Mouse (Mus musculus) hindbrain, embryonic 15.5 days (tissue): ENCODE measurements around the gene Gemin2. TPM values are rescaled to one million over a fixed set of nuclear protein-coding genes. Genes with fewer than 3 reads are reported as not detected.
A peak's percentile ranks its signal among the peaks of the same experiment; 100 is the strongest.

Experiments used
- ATAC-seq: fragments of 200-750 bp; cut with Nextera tagmentation; 2 replicates; pipeline ENCODE4 v1.8.0; 2017; ENCODE audit warnings: low read depth, moderate number of reproducible peaks, moderate TSS enrichment; ENCODE audit not compliant: low FRiP score
- H3K27ac ChIP-seq: fragments of 300-500 bp; sonication (generic); replicated peaks from 2 replicates; pipeline ENCODE4 v1.5.1; 2015; ENCODE audit warnings: mild to moderate bottlenecking, inconsistent platforms
- H3K27me3 ChIP-seq: fragments of 300-500 bp; sonication (generic); 2 replicates; pipeline ENCODE4 v1.6.1; 2015; ENCODE audit warnings: control low read depth, inconsistent platforms
- H3K36me3 ChIP-seq: fragments of 300-500 bp; sonication (generic); 2 replicates; pipeline ENCODE4 v1.6.1; 2015; ENCODE audit warnings: control low read depth, inconsistent platforms
- H3K4me1 ChIP-seq: fragments of 300-500 bp; sonication (generic); replicated peaks from 2 replicates; pipeline ENCODE4 v1.6.1; 2015; ENCODE audit warnings: control low read depth, inconsistent platforms
- H3K4me2 ChIP-seq: fragments of 300-500 bp; sonication (generic); 2 replicates; pipeline ENCODE4 v1.6.1; 2015; ENCODE audit warnings: moderate library complexity, mild to moderate bottlenecking, inconsistent platforms
- H3K4me3 ChIP-seq: fragments of 300-500 bp; sonication (generic); 2 replicates; pipeline ENCODE4 v1.5.1; 2015; ENCODE audit warnings: mild to moderate bottlenecking, inconsistent platforms
- H3K9ac ChIP-seq: fragments of 300-500 bp; sonication (generic); 2 replicates; pipeline ENCODE4 v1.6.1; 2015; ENCODE audit warnings: inconsistent platforms
- H3K9me3 ChIP-seq: fragments of 300-500 bp; sonication (generic); 2 replicates; pipeline ENCODE4 v1.6.1; 2016; ENCODE audit warnings: control low read depth, inconsistent platforms
- WGBS: fragments of 180-500 bp; shearing (Covaris S2); methylation state at CpG from one replicate; pipeline ENCODE4 v1.1.7; 2015; 5-methylcytosine and 5-hydroxymethylcytosine counted together
- polyA plus RNA-seq: library from polyadenylated mRNA; unstranded; fragments of >200 nt; fragmentation: Nextera tagmentation; extraction: Ambion mirVana; gene quantifications from 2 replicates; pipeline ENCODE4 v1.2.1, GENCODE M21; 2015

The Gemin2 gene
- polyA plus RNA-seq, 1 experiment from 2014 or later, result 15.0 TPM

DNA sequence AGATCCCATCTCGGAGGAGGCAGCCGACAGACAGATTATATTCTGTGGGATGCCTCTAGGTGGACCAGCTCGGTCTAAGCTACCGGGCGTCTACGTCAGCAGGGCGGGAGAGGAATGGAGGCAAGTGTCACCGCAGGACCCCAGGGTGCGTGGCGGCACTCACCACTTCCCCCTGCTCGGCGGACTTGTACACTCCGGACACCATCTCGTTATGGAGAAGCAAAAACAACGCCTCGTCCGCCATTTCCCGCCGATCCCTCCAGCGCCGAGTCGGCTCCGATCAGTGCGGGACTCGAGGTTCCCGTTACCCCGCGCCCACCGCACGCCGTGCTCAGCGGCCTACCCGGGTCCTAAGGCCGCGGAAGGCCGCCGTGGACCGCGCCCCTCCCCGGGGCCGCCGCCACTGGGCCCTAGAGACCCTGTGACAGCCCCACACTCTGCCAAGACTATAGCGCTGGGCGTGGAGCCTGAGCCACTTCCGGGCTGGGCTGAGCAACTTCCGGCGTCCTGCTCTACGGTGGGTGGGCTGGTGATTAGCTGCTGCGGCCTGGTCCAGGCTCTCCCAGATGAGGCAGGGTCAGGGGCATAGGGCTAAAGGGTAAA is 47.9 kb downstream of the Gemin2 start, which contains the start of gene Trappc6b:
Gene Trappc6b, minus strand, starts transcription at position 480 of the 603 bp plus-strand sequence.
- Histone ChIP-seq H3K36me3 (peaks cover 3% of the 10 kb centered on the region; the same call in 1 of the 2 replicates), H3K9me3 (no peaks in the 10 kb centered on the region), H3K4me1 (peaks cover 35% of the 10 kb centered on the region), H3K9ac (peak within 1 kb of the TSS; percentile 93), H3K27me3 (no peaks in the 10 kb centered on the region), H3K4me3 (peak within 1 kb of the TSS; percentile 81), H3K4me2 (peak within 1 kb of the TSS; percentile 87), H3K27ac (peak within 1 kb of the TSS; percentile 99)
- peak; percentile 97 for ATAC-seq
- WGBS, result 0% methylated on average over 48 of the region's 49 CpGs

DNA sequence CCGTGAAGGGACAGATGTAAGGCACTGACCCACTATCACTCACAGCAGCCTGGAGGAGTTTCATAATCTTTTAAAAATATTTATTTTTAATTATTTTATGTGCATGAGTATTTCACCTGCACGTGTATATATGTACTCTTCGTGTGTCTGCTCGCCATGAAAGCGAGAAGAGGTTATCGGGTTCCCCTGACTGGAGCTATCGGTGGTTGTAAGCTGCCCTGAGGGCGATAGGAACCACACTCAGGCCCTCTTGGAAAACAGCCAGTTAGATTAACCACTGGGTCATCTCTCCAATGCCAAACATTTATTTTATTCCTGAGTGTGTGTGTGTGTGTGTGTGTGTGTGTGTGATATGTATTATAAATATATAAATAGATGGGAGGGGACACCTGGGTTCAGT is 51.6 kb downstream of the Gemin2 start:
- Histone ChIP-seq H3K9ac (no peak overlapping the region), H3K4me2 (no peak overlapping the region), H3K4me3 (no peak overlapping the region), H3K4me1 (peaks cover 22% of the 10 kb centered on the region), H3K27ac (no peak overlapping the region), H3K27me3 (no peaks in the 10 kb centered on the region), H3K36me3 (peaks cover 14% of the 10 kb centered on the region), H3K9me3 (no peaks in the 10 kb centered on the region)
- no peak for ATAC-seq
- WGBS, result 89% methylated on average over 8 of the region's 8 CpGs

DNA sequence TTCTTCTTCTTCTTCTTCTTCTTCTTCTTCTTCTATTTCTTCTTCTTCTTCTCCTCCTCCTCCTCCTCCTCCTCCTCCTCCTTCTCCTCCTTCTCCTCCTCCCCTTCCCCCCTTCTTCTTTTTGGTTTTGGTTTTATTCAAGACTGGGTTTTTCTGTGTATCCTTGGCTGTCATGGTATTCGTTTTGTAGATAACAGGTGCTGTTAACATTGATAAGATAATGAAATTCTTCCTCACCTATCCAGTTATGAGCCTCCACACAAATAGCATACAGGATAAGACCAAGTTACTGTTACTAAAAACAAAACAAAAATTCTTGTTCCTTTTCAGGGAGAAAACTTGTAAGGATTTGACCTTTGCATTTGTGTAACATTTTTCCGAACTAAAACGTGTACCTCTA is 52.6 kb downstream of the Gemin2 start:
- Histone ChIP-seq H3K9me3 (no peaks in the 10 kb centered on the region), H3K36me3 (peaks cover 23% of the 10 kb centered on the region), H3K4me3 (peak overlapping the region; percentile 95), H3K27ac (peak overlapping the region; percentile 96), H3K9ac (peak overlapping the region; percentile 59; the same call in 1 of the 2 replicates), H3K4me1 (peaks cover 15% of the 10 kb centered on the region), H3K4me2 (peak overlapping the region; percentile 75), H3K27me3 (no peaks in the 10 kb centered on the region)
- 81% methylated on average over 3 of the region's 3 CpGs for WGBS
- ATAC-seq, result no peak

DNA sequence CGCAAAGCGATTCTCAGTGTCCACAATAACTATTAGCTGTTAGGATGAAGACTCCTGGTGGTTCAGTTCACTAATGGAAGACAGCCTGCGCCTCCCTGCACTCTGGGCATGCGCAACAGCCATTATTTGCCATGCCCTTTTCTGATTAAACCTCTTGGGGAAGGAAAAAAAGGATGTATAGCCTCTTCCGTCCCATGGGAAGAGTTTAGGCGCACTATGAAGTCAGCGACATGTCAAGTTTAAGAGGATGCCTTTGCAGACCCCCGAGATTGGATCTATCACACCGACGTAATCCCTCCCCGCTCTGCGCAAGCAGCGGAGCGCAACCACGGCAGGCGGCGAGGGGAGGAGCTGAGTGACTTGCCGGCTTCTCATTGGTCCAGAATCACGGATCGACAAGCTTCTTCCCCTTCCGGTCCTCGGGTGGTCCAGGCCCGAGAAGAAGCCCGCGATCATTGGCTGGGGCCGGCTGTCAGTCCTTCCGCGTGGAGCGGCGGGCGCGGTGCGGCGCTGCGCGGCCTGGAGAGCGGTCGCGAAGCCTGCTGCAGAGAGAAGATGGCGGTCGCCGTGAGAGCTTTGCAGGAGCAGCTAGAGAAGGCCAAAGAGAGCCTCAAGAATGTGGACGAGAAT is 53.4 kb downstream of the Gemin2 start, which contains the start of gene Pnn:
Gene Pnn, plus strand, starts transcription at position 437 of the 630 bp plus-strand sequence.
- H3K9me3 ChIP-seq, result no peaks in the 10 kb centered on the region
- peak; percentile 100 for ATAC-seq
- H3K4me3 ChIP-seq, result peak within 1 kb of the TSS; percentile 95
- peak within 1 kb of the TSS; percentile 96 for H3K27ac ChIP-seq
- peaks cover 15% of the 10 kb centered on the region for H3K4me1 ChIP-seq
- no peaks in the 10 kb centered on the region for H3K27me3 ChIP-seq
- H3K4me2 ChIP-seq, result peak within 1 kb of the TSS; percentile 75
- peak within 1 kb of the TSS; percentile 82 for H3K9ac ChIP-seq
- H3K36me3 ChIP-seq, result peaks cover 31% of the 10 kb centered on the region
- WGBS, result under 1% methylated on average over 42 of the region's 43 CpGs

DNA sequence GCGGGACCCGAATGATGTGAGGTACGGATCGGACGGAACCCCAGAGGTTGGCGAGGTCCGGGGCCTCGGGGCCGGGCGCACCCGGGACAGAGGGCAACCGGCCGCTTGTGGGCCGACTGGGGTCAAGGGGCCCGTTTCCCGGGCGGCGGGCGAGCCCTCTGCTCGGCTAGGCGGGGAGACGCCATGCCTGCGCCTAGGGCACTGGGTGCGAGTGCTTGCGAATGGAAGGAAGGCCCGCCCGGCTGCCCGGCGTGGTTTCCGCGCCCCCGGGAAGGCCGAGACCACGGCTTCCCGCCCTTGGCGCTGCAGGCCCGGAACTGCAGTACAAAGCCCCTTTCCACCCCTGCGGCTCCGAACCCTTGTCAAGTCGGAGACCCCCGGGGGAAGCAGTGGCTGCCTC is 53.9 kb downstream of the Gemin2 start:
- peak overlapping the region; percentile 96 for H3K27ac ChIP-seq
- H3K9ac ChIP-seq, result peak overlapping the region; percentile 82
- under 1% methylated on average over 38 of the region's 41 CpGs for WGBS
- ATAC-seq, result peak; percentile 57
- H3K4me3 ChIP-seq, result peak overlapping the region; percentile 95
- peaks cover 36% of the 10 kb centered on the region for H3K36me3 ChIP-seq
- H3K4me1 ChIP-seq, result peaks cover 15% of the 10 kb centered on the region
- no peaks in the 10 kb centered on the region for H3K27me3 ChIP-seq
- H3K9me3 ChIP-seq, result no peaks in the 10 kb centered on the region
- peak overlapping the region; percentile 75 for H3K4me2 ChIP-seq

DNA sequence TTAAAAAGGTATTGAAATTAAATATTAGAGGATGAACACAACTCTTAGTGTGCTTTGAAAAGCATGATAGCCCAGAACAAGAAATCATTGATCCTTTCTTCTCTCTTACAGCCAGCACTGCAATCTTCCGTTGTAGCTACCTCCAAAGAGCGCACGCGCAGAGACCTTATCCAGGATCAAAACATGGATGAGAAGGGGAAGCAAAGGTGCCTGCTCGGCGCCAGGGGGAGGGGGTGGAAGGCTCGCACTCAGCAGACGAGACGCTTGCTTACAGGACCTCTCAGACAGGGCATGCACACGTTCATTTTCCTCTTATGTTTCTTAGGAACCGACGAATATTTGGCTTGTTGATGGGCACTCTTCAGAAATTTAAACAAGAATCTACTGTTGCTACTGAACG is 55.6 kb downstream of the Gemin2 start:
- H3K27me3 ChIP-seq, result no peaks in the 10 kb centered on the region
- H3K4me2 ChIP-seq, result no peak overlapping the region
- H3K9me3 ChIP-seq, result no peaks in the 10 kb centered on the region
- no peak for ATAC-seq
- peaks cover 43% of the 10 kb centered on the region for H3K36me3 ChIP-seq
- no peak overlapping the region for H3K9ac ChIP-seq
- H3K4me3 ChIP-seq, result no peak overlapping the region
- H3K27ac ChIP-seq, result no peak overlapping the region
- H3K4me1 ChIP-seq, result peaks cover 15% of the 10 kb centered on the region
- 94% methylated on average over 13 of the region's 13 CpGs for WGBS

DNA sequence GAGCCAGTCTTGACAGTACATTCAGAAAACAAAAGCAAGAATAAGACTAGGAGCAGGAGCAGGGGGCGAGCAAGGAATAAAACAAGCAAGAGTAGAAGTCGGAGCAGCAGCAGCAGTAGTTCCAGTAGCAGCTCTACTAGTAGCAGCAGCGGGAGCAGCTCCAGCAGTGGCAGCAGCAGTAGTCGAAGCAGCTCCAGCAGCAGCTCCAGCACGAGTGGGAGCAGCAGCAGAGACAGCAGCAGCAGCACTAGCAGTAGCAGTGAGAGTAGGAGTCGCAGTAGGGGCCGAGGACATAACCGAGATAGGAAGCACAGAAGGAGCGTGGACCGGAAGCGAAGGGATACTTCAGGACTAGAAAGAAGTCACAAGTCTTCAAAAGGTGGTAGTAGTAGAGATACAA is 59.1 kb downstream of the Gemin2 start:
- Histone ChIP-seq H3K4me1 (peaks cover 10% of the 10 kb centered on the region), H3K4me3 (no peak overlapping the region), H3K27ac (no peak overlapping the region), H3K27me3 (no peaks in the 10 kb centered on the region), H3K9me3 (no peaks in the 10 kb centered on the region), H3K36me3 (peaks cover 50% of the 10 kb centered on the region), H3K4me2 (no peak overlapping the region), H3K9ac (no peak overlapping the region)
- WGBS, result 92% methylated on average over 11 of the region's 11 CpGs
- ATAC-seq, result no peak

DNA sequence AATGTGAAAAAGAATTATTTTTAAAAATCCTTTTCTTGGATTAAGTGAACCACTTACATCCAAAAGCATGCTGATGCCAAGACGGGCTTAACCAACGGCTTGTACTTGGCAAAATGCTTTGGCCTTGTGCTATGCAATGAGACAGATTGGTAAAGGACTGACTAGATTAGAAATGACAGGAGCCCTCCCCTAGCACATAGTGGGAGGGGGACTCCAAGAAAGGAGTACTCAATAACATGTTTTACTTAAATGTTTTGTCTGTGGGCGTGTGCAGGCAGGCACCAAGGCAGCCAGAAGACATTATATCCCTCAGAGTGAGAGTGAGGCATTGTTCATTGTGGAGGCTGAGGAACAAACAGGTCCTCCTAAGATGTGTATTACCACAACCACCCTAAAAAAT is 60.9 kb downstream of the Gemin2 start:
- H3K27me3 ChIP-seq, result no peaks in the 10 kb centered on the region

DNA sequence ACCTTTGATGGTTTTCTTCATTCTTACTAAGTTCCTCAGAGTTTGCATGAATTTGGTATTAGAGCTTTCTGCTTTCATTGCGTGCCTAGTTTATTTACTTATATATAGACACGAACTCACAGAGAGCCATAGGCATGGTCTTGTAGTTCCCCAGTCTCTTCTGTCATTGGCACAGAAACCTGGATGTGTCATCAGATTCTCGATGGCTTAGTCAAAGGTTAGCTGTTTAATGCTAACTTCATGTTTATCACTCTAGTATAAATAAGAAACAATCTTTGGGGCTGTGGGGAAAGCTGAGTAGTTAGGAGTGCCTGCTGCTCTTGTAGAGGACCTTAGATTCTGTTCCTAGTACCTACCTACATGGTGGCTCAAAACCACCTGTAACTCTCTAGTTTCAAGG is 63.8 kb downstream of the Gemin2 start:
- H3K36me3 ChIP-seq, result peaks cover 14% of the 10 kb centered on the region
- WGBS, result 90% methylated on average over 3 of the region's 3 CpGs
- no peak overlapping the region for H3K9ac ChIP-seq
- no peak overlapping the region for H3K4me3 ChIP-seq
- no peaks in the 10 kb centered on the region for H3K9me3 ChIP-seq
- no peaks in the 10 kb centered on the region for H3K27me3 ChIP-seq
- ATAC-seq, result no peak
- no peaks in the 10 kb centered on the region for H3K4me1 ChIP-seq
- H3K4me2 ChIP-seq, result no peak overlapping the region
- no peak overlapping the region for H3K27ac ChIP-seq

More for the DNA sequence above, 60.9 kb downstream of the Gemin2 start:
- Histone ChIP-seq H3K36me3 (peaks cover 42% of the 10 kb centered on the region), H3K4me1 (no peaks in the 10 kb centered on the region), H3K27ac (no peak overlapping the region), H3K4me3 (no peak overlapping the region), H3K9me3 (no peaks in the 10 kb centered on the region), H3K4me2 (no peak overlapping the region), H3K9ac (no peak overlapping the region)
- WGBS, result 83% methylated on average over 3 of the region's 3 CpGs
- ATAC-seq, result 0 out of 2 replicates have a peak, but pooled peaks have one; percentile 15

DNA sequence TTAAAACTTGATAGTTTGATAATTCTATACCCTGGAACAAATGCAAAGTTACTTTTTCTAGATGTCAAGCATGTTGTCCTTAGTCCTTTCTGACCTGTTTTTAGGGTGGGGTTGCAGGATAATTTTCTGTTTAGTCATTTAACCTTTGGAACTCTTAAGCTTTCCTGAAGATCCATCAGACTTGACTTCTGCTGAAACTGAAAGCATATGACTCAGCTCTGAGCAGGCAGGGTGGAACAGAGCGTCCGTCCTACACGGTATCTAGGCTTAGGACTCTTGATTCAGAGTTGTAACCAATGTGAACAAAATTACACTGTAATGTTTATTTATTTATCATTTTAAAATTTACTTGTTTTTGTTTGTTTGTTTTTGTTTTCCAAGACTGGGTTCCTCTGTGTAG is 64.7 kb downstream of the Gemin2 start:
- 96% methylated on average over 3 of the region's 3 CpGs for WGBS
- H3K4me2 ChIP-seq, result no peak overlapping the region
- H3K9ac ChIP-seq, result no peak overlapping the region
- no peaks in the 10 kb centered on the region for H3K4me1 ChIP-seq
- ATAC-seq, result no peak
- H3K36me3 ChIP-seq, result peaks cover 7% of the 10 kb centered on the region; the same call in 1 of the 2 replicates
- no peak overlapping the region for H3K4me3 ChIP-seq
- no peaks in the 10 kb centered on the region for H3K27me3 ChIP-seq
- no peaks in the 10 kb centered on the region for H3K9me3 ChIP-seq
- no peak overlapping the region for H3K27ac ChIP-seq
